Mouse (Mus musculus) thymus, adult 2 months (tissue): ENCODE data around the gene Klf5.

Source experiments
- CTCF ChIP-seq: fragments of 200-500 bp; IDR thresholded peaks from 2 replicates; pipeline ENCODE4 v1.5.1; 2012; ENCODE audit warnings: mild to moderate bottlenecking, control low read depth, low read length, moderate library complexity, borderline replicate concordance; ENCODE audit not compliant: control insufficient read depth, poor library complexity, insufficient read depth; ENCODE audit errors: extremely low read depth
- POLR2A ChIP-seq: fragments of 200-500 bp; IDR thresholded peaks from 2 replicates; pipeline ENCODE4 v1.6.1; 2012; ENCODE audit warnings: mild to moderate bottlenecking, low read length, control low read depth, moderate library complexity; ENCODE audit not compliant: control insufficient read depth, poor library complexity, insufficient read depth; ENCODE audit errors: extremely low read depth

DNA sequence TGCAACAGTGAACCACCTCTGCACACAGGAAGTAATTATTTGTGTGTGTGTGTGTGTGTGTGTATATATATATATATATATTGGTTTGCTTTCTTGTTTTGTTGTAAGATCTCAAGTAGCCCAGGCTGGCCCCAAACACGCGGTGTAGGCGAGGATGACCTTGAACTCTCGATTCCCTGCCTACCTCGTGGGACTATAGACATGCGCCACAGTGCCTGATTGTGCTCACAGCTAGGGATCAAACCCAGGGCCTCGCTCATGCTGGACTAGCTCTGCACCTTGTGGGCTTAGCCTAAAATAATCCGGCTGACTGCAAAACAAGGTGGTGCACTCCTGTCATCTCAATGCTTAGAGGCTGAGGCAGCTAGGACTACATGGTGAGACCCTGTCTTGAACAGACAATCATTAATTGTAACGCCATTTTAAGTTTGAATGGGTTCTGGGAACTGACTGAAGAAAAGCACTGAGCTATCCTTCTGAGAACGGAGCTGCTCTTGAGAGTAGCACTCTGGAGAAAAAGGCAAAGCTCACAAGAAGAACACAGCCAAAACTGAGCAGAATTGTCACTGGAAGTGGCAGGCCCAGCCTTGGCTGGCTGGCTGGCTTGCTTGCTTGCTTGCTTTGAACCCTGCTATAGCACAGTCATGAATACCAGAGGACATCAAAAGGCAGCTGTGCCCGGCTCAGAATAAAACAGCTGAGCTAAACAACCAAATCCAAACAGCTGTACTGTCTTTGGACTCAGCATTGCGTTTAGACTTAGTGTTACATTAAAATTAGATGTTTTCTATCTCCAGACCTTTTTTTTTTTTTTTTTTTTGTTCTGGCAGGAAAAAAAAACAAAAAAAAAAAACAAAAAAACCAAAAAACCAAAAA, 27.3 kb downstream of the Klf5 start:
- no peak for TF ChIP-seq POLR2A
- TF ChIP-seq CTCF = no peak
